Mouse (Mus musculus): ENCODE measurements around the gene Baz1b.
A peak's percentile ranks its signal among the peaks of the same experiment; 100 is the strongest.

Gene Baz1b

DNA sequence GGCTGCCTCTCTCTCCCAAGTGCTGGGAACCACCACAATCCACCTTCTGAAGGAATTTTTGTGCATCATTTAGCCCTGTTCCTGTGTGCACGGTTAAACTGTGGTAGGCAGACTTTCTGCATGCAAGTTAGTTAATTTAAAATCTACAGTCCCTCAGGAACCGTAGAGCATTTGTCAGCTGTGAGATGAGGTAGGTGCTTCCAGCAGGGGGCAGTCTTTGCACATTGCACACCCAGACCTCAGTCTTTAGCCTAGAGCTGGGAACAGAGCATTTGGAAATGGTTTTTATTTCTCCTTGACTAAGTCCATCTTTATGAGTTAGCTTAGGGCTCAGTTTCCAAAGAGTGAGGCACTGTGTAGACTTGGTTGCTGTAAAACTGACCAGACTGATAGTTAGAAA, 49.5 kb downstream of the Baz1b start:
- no peak for DNase-seq (ENCODE audit: low spot score)

DNA sequence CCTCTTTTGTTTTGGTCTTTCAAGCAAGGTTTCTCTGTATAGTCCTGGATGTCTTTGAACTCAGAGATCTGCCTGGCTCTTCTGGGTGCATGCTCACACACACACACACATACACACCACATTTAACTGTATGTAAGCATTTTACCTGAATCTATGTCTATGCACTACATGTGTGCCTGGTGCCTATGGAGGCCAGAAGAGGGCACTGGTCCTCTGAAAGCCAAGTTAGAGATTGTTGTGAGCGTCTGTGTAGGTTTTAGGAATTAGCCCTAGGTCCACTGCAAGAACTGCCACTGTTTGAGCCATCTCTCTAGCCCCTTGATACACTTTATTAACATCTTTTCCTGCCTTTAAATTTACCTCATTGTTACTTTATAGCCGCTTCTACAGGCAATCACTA, 51.8 kb downstream of the Baz1b start:
- no peak for DNase-seq (ENCODE audit: low spot score)

DNA sequence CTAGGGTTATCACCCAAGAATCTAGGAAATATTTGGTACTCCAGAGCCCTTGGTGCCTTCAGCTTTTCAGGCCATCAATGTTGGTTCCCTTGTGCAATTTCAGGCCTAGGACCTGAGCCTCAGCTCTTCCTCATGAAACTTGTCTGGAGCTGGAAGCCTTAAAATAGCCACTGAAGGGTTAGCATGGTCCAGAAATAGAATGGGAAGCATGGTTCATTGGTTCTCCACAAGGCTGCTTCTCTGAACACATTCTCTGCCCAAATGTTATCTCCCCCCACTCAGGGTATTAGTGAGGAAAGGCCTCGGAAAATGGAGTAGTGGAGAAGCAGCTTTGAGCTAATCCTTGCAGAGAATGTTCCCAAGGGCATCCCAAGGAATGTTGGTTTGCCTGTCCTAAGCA, 54.4 kb downstream of the Baz1b start:
- no peak for DNase-seq (ENCODE audit: low spot score)

DNA sequence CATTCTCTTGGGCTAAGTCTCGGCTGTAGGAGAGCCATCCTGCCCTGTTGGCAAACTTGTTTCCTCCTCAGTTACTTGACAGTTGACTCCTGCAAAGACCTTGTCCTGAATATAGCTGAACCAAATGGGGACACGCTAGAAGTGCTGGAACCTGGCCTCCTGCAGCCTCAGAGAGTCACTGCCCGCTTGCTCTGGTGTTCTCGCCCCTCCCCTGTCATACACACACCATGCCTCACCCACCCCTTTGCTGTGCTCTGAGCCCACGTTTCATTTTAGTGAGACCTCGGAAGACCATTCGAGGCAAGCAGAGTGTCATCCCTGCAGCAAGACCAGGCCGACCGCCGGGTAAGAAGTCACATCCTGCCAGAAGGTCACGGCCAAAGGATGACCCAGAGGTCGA, 55.1 kb downstream of the Baz1b start:
- DNase-seq (ENCODE audit: low spot score) = no peak

DNA sequence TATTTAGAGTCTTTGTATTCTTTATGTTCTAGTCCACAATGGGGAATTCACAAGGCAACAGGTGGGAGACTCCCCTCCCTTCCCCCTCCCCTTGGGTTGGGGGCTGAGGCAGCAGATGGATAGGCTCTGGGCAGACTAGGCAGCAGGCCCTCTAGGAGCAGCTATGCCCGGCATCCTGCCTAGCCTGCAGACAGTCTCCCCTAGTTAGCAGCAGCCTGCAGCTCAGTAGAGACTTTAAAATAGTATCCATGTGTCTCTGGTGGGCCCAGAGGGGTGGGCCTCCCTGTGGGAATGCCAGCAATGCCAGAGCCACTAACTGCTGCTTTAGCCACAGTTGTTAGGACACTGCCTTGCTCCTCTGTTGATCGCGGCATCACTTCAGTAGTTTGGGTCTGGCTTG, 55.5 kb downstream of the Baz1b start:
- DNase-seq (ENCODE audit: low spot score) = no peak

DNA sequence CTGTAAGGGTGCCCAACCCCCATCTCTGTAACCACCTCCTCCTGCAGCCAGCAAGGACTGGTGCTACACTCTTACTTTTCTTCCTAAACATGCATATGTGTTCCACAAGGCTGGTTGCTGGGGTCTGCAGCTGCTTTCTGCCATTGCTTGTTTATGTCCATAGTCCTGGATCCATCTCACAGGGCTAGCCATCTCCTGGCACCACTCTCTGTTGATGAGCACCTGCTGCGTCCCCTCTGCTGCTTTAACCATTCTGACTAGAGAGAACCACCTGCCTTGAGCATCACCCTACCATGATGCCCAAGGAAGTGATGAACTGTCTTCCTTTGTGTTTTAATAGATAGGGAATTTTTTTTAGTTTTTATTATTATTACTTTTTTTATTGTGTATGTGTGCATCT, 56.1 kb downstream of the Baz1b start:
- DNase-seq (ENCODE audit: low spot score) = no peak

DNA sequence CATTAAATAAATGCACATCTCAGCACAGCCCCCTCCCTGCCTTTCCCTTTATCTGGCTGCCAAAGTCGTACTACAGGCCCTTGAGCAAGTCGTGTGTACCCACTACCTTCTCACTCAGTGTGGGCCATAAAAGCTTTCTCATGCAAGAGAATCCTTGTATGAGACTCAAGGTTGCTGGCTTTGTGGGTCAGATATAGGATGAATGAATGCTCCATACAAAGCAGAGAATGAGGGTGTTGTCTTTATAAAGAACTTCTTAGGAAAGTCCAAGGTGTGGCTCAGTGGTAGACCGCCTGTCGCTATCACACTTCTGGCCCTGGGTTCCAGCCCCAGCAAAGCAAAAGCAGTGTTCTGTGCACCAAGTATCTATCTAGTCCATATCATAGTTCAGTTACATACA, 59.5 kb downstream of the Baz1b start:
- DNase-seq (ENCODE audit: low spot score) = no peak

DNA sequence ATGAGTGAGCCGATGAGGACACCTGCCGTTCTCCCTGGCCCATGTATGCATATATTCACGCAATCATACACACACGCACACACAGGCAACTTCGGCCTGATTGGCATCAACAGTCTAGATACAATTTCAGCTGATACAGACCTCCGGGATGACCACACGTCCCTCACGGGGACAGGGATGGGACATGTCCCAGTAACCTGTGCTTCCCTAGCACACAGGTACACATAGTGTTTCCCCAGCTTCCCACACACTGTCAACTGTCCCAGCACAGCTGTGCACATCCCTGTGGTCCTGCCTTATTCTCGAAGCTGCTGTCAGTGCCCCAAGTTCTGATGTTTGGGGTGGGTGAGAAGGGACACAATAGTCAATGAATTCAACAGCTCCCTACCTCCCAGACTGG, 60.3 kb downstream of the Baz1b start:
- DNase-seq (ENCODE audit: low spot score) = no peak

DNA sequence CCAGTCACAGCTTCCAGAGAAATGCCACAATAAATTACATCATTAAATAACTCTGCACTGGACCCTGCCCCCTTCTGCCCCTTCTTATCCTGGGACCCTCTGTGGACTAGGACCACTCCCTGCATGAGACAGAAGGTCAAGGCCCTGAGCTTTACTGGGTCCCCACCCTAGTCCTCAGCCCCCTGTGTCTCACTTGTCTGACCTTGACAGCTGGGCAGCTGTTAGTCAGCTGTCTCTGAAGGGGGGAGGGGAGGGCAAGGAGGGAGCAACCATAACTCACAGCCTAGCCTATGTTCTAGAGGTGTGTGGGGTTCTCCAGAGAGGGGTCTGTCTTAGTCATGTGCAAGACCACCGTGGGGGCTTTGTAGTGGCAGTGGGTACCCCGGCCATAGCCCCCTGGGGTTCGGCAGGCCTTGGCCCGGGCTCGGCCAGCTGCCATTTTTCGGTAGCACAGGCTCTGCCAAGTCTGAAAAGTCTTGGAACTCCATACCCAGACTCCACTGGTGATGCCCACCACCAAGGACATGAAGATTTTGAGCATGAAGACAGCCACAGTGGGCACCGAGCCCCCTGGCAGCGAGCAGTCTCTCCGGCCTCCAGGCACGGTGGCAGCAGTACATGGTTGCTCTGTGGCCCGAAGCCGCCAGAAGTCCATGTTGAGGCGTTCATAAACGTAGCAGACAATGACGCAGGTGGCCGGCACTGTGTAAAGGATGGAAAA, 62.1 kb downstream of the Baz1b start:
- DNase-seq (ENCODE audit: low spot score) = no peak

DNA sequence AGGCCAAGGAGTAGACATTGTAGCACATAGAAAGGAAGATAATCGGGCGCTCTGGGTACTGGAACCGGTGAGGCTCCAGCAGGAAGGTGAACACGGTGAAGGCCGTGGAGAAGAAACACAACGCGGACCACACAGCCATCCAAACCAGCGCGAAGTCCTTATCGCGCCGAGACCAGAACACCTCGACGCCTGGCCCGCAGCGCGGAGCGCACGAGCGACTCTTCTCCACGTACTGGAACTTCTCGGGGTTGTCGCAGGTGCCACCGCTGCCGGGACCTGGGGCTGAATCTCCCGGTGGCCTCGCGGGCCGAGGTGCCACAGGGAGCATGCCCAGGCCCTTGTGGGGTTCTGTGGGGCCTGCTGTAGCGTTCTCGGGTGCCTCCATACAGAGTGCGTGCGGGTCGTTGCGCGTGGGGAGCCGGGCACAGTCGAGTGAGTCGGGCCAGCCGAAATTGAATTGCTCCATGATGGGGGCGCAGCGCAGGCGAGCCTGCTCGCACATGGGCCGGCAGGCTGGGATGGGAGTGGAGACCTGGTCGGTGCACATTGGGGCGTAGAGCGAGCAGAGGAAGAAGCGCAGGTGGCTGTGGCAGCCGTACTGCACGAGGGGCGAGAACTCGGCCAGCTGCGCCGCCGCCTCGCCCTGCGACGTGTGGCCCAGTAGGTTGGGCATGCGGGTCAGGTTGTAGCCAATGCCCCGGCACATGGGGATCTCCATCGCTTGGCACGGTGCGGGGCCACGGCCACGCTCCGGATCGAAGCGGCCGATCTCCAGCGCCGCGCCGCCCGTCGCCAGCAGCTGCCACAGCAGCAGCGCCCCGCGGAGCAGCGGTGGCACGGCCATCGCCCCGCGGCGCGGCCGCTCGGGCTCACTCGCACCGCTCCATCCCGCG, 63.4 kb downstream of the Baz1b start:
- no peak for DNase-seq (ENCODE audit: low spot score)

DNA sequence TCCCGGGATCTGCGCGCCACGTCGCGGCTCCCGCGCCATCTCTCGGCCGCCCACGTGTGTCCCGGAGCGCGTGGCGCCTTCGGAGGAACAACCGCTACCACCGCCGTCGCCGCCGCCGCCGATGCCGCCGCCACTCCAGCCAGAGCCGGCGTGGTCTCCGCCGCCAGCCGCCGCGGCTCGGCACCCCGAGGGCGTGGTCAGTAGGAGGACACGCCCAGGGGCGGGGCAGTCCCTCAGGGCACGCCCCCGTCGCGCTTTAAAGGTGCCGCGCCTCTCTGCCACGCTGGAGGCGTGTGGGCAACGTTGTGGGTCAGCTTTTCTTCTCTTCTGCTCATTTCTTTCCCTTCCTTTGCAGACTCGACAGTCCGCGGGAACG, 64.0 kb downstream of the Baz1b start, which contains the start of gene Fzd9:
TSS of gene Fzd9 (minus strand) at position 152 of the 376 bp plus-strand sequence.
- peak; percentile 63 for DNase-seq (ENCODE audit: low spot score)

DNA sequence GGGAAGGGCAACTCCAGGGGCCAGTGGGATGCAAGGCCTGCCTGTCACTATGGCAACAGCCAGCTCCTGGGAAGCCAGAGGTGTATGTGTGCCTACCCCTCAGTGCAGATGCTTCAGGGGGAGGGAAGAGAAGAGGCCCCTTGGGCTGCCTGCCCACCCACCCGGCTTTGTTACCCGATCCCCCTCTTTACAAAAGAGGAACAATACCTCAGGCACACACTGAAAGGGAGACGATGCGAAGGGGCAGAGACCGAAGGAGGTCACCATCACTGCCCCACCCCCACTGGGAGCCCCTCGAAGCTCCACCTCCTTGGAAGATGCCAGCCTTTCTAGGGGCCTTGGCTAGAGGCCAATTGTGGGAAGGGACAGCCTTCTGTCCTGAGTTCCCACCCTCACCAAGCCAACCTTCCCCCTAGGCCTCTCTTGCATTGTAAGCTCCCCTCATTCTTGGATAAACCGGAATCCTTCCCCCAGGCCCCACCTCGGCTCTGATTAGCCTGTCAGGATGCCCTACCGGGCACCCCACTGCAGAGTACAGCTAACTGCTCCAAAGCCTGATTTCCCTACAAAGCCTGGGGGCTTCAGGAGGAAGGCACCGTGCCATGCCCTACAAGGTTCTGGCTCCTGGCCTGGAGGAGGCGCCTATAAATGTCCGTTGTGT, 66.8 kb downstream of the Baz1b start:
- DNase-seq (ENCODE audit: low spot score) = no peak

DNA sequence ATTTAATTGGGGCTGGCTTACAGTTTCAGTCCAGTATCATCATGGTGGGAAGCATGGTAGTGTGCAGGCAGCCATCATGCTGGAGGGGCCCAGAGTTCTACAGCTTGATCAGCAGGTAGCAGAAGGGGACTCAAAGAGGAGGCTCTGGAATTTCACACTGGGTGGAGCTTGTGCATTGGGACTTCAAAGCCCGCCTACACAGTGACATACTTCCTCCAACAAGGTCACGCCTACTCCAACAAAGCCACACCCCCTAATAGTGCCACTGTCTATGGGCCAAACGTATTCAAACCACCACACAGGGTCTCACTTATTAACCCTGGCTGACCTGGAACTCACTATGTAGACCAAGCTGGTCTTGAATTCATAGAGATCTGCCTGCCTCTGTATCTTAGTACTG, 69.1 kb downstream of the Baz1b start:
- no peak for DNase-seq (ENCODE audit: low spot score)

DNA sequence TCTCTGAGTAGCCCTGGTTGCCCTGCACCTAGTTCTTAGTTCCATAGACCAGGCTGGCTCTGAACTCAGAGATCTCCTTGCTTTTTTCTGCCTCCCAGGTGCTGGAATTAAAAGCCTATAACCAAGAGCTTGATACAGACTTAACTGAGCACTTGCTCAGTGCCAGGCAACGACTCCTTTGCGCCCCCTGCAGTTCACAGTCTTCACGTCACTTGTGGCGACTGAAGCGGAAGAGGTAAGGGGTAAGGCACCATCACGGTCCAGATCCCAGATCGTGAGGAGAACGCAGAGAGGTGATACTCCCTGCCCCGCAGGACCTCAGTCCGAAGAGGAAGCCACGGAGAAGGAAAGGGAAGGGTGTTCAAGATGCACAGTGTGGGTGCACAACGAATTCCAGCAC, 70.5 kb downstream of the Baz1b start:
- DNase-seq (ENCODE audit: low spot score) = no peak

DNA sequence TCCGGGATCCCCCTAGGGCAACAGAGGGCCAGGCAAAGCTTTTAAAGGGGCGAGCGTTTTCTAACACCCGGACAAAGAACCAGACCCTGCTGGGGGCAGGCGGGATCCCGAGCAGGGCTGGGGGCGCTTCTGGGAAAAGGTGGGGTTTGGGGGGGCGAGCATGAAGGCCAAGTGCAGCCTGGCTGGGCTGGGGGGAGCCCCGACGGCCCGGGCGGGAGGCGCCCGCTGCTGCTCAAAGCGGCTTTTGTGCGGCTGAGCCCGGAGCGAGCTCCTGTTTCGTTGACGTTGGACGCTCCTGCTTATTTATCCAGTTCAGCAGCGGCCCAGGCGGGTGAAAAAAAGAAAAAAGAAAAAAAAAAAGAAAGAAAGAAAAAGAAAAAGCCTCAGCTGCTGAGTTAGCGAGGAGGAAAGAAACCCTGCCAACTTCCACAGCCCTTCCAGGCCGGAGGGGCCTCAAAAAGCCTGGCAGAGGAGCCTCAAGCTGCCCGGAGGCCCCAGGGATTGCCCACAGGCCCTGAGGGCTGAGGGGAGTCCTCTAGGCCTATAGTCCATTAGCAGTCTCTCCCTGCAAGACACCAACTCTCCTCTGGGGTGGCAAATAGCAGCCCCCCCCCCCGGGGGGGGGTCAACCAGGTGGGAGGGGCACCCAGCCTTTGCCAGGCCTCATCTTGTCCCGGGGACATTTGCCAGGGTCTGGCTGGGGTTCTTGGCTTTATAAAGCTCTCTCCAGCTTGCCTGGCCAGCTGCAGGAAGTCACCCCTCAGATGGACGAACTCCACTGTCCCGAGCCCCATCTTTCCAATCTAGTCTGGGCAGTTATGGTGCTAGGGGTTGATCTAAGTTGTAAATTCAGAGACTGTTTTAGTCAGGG, 71.5 kb downstream of the Baz1b start:
- DNase-seq (ENCODE audit: low spot score) = no peak

DNA sequence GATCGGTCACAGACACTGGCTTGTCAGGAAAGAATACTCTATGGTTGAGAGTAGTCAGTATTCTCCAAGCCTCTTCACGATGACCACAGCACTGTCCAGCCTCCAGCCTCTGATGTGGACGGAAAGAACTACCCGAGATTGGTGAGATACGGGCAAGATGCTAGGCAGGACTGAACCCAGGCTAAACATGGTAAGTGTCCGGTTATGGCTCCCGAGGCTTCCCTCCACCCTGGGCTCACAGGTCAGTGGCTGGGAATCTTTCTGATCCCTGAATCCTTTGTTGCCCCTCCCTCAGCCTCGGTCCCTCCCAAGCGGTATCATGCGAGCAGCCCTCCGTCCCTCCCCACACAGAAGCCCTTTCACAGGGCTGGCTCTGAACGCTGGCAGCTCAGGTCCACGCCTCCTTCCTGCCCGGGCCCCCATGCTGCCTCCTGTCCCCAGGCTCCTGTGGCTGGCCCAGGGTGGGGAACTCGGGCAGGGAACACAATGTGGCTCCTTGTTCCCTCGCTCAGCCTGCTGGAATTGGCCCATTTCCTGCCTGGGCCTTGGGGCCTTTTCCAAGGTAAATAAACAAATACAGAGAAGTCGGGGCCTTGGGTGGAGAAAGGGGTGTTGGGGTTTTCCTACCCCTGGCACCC, 76.9 kb downstream of the Baz1b start:
- peak; percentile 29 for DNase-seq (ENCODE audit: low spot score)

DNA sequence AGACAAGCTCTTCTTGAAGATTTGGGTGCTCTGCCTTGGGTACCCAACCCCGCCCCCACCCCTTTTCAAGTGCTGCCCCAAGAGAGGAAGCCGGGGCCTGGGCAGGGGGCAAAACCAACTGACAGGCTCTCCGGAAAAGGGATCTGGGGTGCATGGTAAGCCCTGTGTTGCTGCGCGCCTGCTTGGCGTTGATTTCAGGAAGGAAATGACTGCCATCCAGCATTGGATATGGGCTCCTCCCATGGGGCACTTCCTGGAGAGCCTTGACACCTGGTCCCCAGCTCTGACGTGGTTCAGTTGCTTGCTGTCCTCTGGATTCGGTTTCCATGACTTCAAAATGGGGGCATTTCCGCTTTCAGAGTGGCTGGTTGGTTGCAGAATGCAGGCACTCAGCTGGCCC, 77.5 kb downstream of the Baz1b start:
- no peak for DNase-seq (ENCODE audit: low spot score)

DNA sequence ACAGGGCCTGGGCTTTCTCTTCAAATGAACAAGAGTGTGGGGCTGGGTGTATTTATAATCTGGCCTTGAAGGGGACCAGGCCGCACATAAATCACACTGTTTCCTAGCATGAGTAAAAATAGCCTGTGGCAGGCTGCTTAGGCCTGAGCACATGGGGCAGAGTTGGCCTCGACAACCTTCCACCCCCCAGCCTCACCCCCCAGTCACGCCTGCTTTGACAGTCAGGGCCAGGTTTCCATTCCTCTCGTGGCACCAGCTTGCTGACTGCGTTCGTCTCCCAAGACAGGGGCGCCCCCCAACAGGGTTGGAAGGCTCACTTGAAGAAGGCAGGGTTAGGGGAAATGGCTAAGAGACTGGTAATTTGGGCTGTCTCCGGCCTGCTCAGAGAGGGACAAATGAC, 82.4 kb downstream of the Baz1b start:
- no peak for DNase-seq (ENCODE audit: low spot score)

DNA sequence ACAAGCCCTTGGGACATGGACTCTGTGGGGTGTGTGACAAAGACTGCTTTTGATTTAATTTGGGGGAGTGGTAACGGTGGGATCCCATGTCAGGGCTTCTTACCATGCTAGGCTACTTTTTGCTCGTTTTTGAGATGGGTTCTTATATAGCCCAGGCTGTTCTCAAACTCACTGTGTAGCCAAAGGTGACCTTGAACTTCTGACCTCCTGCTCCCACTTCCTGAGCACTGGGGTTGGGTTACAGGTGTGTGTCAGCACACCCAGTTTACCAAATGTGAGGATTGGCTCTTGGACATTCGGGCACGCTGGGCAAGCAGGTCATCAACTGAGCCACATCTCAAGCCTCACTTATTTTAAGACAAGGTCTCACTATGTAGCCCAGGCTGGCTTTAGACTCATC, 83.3 kb downstream of the Baz1b start:
- DNase-seq (ENCODE audit: low spot score) = no peak

DNA sequence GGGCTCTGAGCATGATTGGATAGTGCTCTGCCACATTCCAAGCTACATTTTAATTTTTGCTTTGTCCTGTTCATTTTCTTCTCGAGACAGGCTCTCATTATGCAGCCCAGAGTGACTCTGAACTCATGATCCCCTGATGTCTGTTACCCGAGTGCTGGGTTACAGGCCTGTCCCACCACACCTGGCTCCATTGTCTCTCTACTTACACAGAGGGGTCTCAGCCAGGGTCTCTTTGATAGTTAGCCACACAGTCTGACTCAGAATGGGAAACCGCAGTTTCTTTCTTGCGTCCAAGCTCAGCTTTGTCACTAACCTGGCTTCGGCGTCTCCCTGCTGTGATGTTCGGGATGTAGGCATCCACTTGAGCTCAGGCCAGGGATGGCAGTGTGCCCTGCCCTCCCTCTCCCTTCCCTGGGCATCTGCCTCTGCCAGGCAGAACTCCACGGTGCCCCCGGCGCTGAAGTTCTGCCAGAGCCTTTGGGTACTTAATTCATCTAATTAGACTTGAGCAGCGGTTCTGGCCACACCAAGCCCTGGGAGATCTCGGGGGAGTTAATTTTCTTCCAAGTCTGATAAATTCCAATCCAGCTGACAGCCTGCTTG, 84.6 kb downstream of the Baz1b start:
- DNase-seq (ENCODE audit: low spot score) = no peak
